Mouse (Mus musculus) adrenal gland, postnatal 25 days (tissue): ENCODE measurements around the gene Pbx3. TPM values are rescaled to one million over a fixed set of nuclear protein-coding genes. Genes with fewer than 3 reads are reported as not detected.
A peak's percentile ranks its signal among the peaks of the same experiment; 100 is the strongest.

ENCODE experiments used
- DNase-seq: peaks from one replicate; pipeline ENCODE4 v3.0.0; 2021; ENCODE audit warnings: mixed read lengths
- total RNA-seq: library from RNA; stranded (reverse); gene quantifications from 2 replicates; pipeline ENCODE4 v1.2.3, GENCODE M21; 2021

Pbx3 gene
- total RNA-seq, 1 experiment from 2014 or later: 136 TPM

GRCm38 (mm10) chr2:34221477-34221876, 151.5 kb downstream of the Pbx3 start:
- DNase-seq: no peak

DNA sequence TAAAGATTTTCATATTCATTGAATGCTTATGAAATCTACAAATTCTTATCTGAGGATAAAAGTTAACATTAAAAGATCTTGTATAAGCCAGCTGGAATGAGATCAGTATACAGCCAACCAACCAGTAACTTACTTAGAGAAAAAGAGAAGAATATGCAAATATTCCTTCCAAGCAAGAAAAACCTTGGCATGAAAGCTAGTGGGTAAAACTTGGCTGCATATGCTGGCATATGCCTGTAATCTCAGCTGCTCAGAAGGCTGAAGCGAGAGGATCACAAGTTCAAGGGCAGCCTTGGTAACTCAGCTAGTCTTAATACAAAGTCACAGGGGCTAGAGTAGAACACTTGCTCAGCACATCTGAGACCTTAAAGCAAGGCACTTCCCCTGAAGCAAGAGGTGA, 153.8 kb downstream of the Pbx3 start:
- DNase-seq: peak; percentile 5

DNA sequence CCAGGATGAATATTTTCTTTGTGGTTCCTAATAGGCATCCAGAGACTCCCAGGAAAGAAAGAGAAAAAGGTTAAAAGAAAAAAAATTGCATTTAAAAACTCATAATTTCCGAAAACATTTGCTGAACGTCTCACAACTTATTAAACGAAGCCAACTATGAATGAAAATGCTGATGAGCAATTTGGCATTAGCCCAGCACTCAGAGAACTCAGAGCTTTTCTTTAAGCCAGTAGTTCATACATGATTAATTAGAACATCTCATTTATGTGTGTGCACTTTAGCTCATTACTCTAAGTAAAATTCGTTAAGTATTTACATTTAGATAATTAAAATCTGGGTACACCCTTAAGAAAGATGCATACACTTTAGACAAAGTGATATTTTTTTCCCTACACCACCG, 155.3 kb downstream of the Pbx3 start:
- no peak for DNase-seq

GRCm38 (mm10) chr2:34215496-34215895, 157.4 kb downstream of the Pbx3 start:
- DNase-seq: no peak

DNA sequence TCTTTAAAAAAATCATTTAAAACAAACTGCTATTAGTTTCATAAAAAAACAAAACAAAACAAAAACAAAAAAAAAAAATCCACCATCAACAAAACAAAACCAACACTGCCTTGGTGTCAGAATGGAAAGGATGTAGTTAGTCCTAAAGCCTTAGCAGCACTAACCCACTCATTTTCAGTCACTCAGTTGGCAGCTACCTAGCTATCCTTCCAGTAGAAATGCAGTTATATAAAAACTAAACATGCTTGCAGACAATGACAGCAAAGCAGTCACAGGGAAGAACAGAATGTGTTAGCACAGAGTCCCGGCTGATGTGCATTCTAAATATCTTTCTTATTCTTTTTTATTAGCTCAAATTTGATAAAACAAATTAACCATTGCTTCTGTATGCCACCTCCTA, 160.5 kb downstream of the Pbx3 start:
- no peak for DNase-seq

GRCm38 (mm10) chr2:34204797-34205196, 168.1 kb downstream of the Pbx3 start:
- no peak for DNase-seq

- no peak for DNase-seq
These were observed 168.6 kb downstream of the Pbx3 start for GRCm38 (mm10) chr2:34204325-34204724.

DNA sequence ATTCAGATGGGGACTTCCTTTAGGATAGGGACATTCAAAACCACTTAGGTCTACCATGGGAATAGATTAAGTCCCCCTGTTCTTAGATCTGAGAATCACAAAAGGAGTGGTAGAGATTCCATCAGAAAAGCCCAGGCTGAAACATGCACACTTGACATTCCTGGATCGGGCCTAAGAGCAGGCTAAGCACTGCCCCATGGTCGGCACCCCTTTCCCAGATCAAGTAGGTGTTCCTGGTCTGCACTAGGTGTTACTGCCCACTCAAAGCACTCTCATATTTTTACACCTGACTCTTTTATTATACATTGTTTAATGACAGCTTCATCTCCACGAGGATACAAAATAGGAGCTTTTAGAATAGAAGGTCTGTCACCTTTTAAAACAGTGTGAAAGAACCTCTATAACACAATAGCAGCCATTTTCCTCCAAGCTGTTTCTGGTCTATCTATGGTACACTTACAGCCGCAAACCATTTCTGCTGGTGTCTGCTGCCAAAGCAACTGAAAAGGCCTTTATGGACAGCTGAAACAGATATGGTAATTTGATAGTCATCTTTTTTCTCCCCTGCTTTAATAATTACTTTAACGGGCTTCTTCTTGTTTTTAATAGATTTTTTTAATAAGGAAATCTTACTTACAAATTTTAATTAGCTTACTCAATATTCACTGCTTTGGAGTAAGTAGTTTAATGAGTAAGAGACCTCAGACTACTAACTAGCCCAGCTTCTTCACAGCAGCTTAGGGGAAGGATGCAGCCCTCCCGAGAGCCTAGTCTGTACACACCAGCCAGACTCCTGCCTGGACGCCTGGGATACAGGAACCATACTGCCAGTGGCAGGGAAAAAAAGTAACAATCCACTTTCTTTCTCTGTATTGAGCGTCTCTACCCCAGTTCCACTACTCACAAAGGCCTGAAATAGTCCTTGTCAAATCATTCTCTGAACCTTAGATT, 178.8 kb downstream of the Pbx3 start:
- DNase-seq: no peak

GRCm38 (mm10) chr2:34193276-34193675, 179.7 kb downstream of the Pbx3 start:
- DNase-seq: no peak

GRCm38 (mm10) chr2:34187366-34187765, 185.6 kb downstream of the Pbx3 start:
- no peak for DNase-seq

GRCm38 (mm10) chr2:34181600-34181999, 191.3 kb downstream of the Pbx3 start:
- DNase-seq: no peak

DNA sequence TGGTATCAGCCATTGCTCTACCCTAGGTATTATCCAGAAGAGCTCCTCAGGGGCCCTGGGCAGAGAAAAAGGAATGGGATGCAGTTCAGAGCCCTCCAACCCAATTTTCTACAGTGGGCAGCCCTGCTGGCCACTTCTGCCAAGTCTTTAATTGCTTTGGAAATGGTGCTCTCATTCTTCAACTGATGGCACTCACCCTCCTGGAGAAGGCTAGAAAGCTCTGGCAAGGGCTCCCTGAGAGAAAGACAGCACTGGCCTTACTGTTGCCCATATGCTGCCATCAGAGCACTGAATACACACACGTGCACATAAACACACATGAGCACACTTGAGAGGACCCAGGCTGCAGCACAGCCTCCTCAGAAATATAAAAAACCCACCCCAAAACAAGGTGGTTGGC, 193.6 kb downstream of the Pbx3 start:
- DNase-seq: no peak

GRCm38 (mm10) chr2:34178653-34179052, 194.3 kb downstream of the Pbx3 start:
- no peak for DNase-seq

DNA sequence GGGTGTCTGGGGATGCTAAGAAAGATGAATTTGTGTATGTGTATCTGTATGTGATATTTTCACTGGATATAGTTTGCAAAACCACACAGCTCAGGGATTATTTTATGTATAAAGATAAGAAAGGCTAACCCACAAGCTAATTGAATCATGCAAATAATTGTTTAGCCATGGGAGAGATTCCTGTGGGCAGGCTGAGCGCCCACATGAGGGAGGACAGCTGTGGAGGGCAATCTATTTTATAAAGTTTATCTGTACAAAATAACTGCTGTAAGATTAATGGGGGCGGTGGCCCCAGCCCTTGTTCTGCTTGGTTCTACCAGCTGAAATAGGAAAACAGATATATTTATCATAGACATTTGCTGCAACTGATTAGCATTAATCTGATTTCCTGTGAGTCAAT, 202.5 kb downstream of the Pbx3 start:
- DNase-seq: no peak

DNA sequence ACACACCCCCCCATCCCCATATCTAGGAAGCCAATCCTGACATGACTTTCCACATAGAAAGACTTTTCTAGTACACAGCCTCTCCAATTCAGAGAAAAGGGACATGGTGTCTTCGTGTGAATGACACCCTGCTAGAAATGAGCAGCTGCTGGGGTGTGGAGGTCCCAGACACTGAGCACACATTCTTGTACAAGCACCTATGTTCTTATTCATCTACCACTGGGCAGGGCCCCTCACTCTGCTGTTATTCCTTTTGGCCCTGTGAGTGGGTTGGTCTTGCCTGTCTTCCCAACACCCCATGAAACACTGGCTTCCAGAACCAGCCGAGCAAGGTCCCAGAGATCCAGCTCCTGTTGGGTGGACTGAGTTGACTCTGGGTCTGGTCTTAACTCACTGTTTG, 203.3 kb downstream of the Pbx3 start:
- no peak for DNase-seq

DNA sequence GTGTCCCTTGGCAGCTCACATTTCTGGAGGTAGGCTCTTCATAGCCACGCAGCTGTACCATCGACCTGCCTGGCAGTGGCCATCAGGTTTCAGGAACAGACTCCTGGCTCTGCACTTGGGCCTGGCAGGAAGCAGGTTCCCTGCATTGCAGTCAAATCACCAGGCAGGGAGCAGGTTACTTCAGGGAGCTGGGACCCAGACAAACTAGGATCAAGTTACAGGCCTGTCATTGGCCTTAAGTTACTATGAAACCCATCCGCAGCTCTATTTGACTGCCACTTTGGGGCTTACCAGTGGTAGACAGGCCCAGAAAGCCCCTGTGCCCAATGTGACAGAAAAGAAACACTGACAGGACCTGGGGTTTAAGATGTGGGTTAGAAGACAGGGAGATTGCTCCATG, 204.8 kb downstream of the Pbx3 start:
- DNase-seq: no peak

GRCm38 (mm10) chr2:34162484-34162883, 210.5 kb downstream of the Pbx3 start:
- no peak for DNase-seq

GRCm38 (mm10) chr2:34157746-34158145, 215.2 kb downstream of the Pbx3 start:
- peak; percentile 21 for DNase-seq

DNA sequence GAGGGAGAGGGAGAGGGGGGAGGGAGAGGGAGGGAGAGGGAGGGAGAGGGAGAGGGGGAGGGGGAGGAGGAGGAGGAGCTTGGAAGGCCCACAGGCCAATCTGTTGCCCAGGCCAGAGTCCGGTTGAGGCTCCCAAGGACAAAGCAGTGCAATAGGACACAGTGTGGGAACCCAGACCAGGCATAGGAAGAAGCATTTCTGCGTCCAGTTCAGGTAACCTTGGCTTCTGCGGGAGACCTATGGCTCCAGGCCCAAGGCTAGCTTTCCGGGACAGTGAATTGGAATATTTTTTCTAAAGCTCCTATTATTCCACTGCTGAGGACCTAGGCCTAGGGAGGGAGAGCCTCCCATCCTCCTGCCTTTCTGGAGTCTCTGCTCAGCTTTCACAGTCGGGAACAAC, 218.1 kb downstream of the Pbx3 start:
- DNase-seq: peak; percentile 21

DNA sequence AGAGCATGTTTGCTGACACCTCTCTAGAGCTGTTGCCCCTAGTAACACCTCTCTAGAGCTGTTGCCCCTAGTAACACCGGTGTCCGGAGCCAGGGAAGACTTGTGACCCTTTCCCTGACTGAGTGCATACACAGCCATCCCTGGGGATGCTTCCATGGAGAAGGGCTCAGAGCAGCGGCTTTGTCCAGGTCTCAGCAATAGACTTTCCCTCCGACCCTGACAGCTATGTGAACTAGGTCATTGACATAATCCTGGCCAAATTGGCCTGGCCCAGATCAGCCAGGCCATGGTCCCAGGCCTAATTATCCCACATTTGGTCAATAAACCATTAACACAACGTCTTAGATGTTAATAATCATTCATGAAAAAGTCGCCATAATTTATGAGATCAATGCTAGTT, 219.6 kb downstream of the Pbx3 start:
- DNase-seq: no peak

- no peak for DNase-seq
These were observed 222.4 kb downstream of the Pbx3 start for GRCm38 (mm10) chr2:34150560-34150959.

DNA sequence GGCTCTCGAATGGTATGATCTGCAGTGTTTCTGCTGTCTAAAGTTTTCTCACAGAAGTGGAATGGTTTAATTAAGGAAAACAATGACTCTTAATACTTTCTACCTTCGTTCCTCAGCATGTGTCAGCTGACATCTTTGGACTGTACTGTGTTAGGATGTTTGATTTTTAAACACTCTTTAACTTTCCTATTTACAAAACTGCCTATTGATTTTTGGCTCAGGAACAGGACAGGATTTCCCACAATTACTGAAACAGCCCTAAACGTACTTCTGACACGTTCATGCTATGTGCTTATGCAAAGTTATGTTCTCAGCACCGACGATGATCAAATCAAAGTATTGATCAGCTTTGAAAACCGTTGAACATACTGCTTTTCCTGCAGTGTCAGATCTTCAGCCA, 224.7 kb downstream of the Pbx3 start:
- no peak for DNase-seq

DNA sequence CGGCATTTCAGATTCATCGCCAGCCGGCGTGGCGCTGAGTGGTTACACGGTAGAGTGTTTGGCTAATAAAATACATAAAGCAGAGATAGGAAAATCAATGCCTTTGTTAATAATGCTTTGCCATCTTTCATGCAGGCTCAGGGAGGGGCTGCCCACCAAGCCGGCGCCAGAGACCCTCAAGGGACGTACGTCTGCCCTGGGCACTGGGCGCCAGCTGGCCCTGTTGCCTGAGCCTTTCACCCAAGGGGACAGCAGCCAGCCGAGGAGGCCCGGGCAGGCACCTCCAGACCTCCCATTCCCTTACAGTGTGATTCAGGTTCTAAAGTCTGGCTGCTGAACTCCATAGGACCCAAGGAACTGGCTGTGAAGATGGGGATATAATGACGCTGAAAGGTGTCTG, 225.5 kb downstream of the Pbx3 start:
- DNase-seq: peak; percentile 39

GRCm38 (mm10) chr2:34147036-34147435, 225.9 kb downstream of the Pbx3 start:
- peak; percentile 49 for DNase-seq
